Mouse (Mus musculus) left cerebral cortex, postnatal 25 days (tissue): ENCODE measurements around the gene Nfatc3. TPM values are rescaled to one million over a fixed set of nuclear protein-coding genes. Genes with fewer than 3 reads are reported as not detected.
A peak's percentile ranks its signal among the peaks of the same experiment; 100 is the strongest.

Experiments
- DNase-seq, 2 experiments: peaks; one replicate each; pipeline ENCODE4 v3.0.0; 2022; ENCODE audit warnings: low spot score in 2 of 2, mixed read lengths in 1 of 2
- intact Hi-C: fragments of 180-260 bp; cut with DNase I; formaldehyde crosslinking; loops from one replicate; pipeline ENCODE4 v1.15.1; 2025
- total RNA-seq, 2 experiments: library from RNA; stranded (reverse); gene quantifications; 2 replicates each; pipeline ENCODE4 v1.2.3; 2021

The Nfatc3 gene
- total RNA-seq, 2 experiments from 2014 or later, result 9.3 to 12.2 TPM

DNA sequence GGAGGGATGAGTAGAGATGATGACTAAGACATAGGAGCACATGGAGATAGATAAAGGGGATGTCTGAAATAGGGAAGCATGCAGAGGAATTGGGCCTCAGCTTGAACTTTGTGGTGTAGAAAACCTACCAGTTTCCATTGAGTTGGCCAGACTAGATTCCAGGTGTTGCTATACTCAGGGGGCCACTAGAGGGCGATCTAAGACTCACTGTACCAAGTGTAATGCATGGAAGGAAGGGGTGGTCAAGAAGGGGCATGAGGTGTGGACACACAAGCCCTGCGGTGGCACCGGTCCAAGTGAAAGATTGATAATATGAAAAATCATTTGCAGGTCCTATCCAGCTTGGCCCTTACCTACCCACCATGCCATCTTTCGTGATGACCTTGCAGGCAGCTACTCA is 106.8 kb downstream of the Nfatc3 start:
- DNase-seq, result peak; percentile 73 to 82
- intact Hi-C loops, result loop anchor here (5.0 kb wide), 1 partner anchor 47 kb away; the partner anchor contains the start of genes Prmt7 and Slc7a6os

DNA sequence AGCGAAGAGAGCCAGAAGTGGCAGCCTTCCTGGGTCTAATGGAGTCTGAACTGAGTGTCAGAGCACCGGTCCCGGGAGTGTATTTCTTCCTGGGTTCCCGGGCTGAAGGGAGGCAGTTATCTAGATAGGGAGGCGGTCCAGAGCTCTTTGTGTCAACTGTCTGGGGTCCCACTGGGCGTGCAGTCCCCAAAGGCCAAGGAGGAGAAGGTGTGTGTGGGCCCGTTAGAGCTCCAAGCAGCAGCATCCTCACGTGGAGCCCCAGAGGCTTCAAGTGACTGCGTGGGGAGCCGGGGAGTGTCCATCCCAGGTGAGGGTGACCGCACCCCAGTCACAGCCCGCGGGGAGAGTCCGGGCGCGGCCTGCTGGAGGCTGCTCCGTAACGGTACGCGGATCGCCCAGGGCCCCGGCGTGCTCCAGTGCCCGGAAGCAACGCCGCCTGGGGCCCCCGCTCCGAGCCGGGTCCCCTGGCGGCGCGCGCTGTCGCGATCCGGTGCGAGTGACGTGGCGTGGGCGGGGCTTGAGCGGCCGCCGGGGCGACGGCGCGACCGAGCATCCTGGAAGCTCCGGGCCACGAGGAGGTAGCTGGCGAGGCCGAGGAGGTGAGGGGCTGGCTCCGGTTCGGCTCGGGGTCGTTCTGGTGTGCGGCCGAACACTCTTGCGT is 109.8 kb downstream of the Nfatc3 start, which contains the start of gene Slc7a6:
Gene Slc7a6 (plus strand): TSS at position 502 of the 661 bp plus-strand sequence.
- DNase-seq, result peak; percentile 86 to 91
- intact Hi-C loops, result loop anchor here (2.0 to 5.0 kb wide), 2 partner anchors 30 to 44 kb away; partner anchors contain the start of genes Prmt7 and Slc7a6os

DNA sequence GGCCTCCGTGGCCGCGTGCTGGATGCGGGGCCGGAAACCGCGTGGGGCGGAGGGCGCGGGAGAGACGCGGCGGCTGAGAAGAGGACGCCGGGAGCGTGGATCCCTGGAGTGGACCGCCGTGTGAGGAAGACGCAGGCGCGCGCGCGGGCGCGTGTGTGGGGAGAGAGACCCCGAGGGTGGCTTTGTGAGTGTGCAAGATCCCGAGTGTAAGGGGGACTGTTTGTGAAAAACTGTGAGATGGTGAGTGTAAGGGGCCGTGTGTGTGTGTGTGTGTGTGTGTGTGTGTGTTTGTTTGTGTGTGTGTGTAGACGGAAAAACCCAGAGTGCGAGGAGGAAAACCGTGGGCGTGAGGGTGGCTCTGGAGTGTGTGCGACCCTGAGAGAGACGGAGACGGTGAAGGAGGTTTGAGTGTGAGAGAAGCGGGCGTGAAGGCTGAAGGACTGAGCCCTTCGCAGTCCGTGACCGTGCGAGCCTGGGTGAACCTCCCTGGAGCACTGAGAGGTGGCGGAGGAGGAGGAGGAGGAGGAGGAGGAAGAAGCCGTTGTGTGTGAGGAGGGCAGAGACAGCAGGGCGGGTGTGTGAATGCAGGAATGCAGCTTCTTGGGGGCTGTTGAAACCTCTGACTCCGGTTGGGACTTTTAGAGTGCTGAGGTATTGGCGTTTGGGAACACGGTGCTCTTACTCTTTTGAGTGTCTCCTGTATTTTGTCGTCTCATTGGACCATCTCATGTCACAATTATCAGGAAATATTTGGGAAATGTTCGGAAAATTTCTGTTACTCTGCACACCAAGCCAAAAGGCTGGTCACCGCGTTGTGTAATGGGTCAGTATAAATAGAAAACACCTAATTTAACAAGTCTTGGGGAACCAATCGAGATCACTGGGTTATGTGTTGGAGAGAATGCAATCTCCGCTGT is 110.6 kb downstream of the Nfatc3 start:
- peak; percentile 76 to 81 for DNase-seq
- intact Hi-C loops, result loop anchor here (2.0 to 5.0 kb wide), 2 partner anchors 30 to 43 kb away; partner anchors contain the start of genes Prmt7 and Slc7a6os

DNA sequence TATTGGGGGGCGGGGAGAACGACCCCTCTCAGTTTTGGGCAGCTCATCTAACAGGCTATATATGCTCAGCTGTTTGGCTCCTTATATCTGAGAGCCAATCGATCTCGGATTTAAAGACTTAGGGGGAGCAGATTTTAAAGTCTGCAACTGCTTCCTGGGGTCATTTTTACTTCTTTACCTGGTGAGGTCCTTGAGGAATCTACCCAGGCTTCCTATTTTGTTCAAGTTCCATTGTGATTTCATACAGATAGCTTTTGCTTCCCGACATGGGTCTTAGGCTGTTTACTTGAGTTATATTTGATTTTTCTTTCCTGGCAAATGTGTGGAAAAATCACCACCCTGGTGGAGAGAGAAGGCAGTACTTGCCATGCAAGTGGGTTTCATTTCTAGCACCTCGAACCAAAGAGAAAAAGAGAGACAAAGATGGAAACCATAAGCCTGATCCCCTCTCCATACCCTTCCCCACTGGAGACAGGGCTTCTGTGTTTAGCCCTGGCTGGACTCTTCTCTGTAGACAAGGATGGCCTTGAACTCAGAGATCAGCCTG is 111.4 kb downstream of the Nfatc3 start:
- DNase-seq, result no peak
- intact Hi-C loops, result loop anchor here (2.0 to 5.0 kb wide), 2 partner anchors 29 to 42 kb away; partner anchors contain the start of genes Prmt7 and Slc7a6os

DNA sequence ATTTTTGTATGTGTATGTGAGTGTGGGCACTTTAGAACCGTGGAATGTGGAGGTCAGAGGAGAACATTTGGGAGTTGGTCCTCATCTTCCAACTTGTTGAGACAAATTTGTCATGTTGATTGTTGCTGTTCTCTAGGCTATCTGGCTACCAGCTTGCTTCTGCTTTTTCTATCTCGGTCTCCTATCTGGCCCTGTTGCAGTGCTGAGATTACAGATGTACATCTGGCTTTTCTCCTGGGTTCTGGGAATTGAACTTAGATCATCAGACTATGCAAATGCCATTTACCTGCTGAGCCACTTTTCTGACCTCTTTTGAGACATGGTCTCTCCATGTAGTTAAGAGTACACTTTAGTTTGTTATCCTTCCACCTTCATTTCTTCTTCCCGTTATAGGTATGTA is 114.9 kb downstream of the Nfatc3 start:
- intact Hi-C loops, result no loop called here
- no peak for DNase-seq

DNA sequence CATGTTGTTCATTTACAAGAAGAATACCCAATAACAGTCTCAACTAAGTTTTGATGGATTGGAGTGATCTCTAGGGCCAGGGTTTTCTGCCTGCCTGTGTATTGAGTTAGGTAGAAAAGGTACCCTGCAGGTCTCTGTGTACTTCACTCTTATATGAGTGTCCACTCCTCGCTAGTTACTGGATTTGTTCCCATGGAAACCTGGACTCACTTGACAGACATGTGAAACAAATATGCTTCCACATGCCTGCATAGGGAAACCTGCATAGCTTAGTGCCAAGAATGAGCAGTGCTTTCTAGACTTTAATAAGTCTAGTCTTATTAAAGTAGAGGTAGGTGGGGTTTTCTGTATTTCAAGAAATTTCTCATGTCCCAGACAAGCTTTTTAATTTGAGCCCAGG is 118.3 kb downstream of the Nfatc3 start:
- DNase-seq, result no peak
- intact Hi-C loops, result no loop called here

DNA sequence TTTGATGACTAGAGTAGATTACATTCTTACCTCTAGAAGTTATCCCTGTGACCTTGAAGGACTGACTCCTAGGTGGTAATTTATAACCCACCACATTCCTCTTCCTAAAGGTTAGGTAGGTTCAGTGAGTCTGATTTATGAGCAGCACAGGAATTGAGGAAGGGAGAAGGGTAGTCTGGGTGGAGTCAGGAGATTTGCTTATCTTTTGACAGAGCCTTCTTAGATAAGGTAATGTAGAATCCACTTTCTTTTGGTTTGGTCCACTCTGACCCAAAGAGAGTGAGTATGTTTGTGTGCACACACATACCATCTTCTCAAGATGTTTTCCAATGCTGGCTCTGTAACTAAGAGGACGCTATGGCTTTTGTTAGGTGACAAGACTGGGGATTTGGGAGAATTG is 119.0 kb downstream of the Nfatc3 start:
- no peak for DNase-seq
- intact Hi-C loops, result no loop called here

DNA sequence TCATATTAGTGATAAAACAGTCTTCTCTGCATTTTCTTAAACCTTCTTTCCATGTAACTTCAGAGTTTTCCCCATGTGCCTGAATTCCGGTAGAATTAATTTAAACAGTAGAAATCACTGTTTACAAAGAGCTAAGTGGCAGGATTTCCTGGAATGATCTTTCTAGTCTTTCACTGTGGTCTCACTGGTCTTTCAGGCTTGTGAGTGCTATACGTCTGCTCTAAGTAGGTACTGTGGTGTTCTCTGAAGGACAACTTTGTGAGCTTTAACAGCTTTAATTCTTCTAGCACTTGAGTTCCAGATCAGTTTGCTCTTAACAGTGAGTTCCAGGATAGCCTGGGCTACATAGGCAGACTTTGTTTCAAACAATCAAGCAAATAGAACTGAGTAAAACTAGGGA is 119.8 kb downstream of the Nfatc3 start:
- no peak for DNase-seq
- intact Hi-C loops, result no loop called here

Other genes starting within 250 kb of the Nfatc3 start
- 10 to 100 TPM; 24.4 to 25.8 TPM for gene Ranbp10, start 231.5 kb upstream of the Nfatc3 start, total RNA-seq
- gene Tsnaxip1, start 231.1 kb upstream of the Nfatc3 start, total RNA-seq, result not detected
- gene Cenpt, start 205.6 kb upstream of the Nfatc3 start, total RNA-seq, result 10 to 100 TPM; 14.0 to 16.6 TPM
- gene Thap11, start 203.7 kb upstream of the Nfatc3 start, total RNA-seq, result 10 to 100 TPM; 40.0 to 40.4 TPM
- gene Nutf2, start 198.3 kb upstream of the Nfatc3 start, total RNA-seq, result 10 to 100 TPM; 21.8 to 32.1 TPM
- gene Edc4, start 178.0 kb upstream of the Nfatc3 start, total RNA-seq, result 10 to 100 TPM; 58.1 to 62.9 TPM
- gene Nrn1l, start 165.3 kb upstream of the Nfatc3 start, total RNA-seq, result 1 to 10 TPM; 3.1 to 3.2 TPM
- gene Pskh1, start 158.4 kb upstream of the Nfatc3 start, total RNA-seq, result 1 to 10 TPM; 8.1 to 8.5 TPM
- under 1 TPM; 0.85 to 0.96 TPM for gene Ctrl, start 125.0 kb upstream of the Nfatc3 start, total RNA-seq
- 10 to 100 TPM; 84.9 to 92.0 TPM for gene Psmb10, start 120.4 kb upstream of the Nfatc3 start, total RNA-seq
- 10 to 100 TPM; 28.0 to 32.5 TPM for gene Lcat, start 115.5 kb upstream of the Nfatc3 start, total RNA-seq
- 10 to 100 TPM; 20.0 to 23.3 TPM for gene Slc12a4, start 92.7 kb upstream of the Nfatc3 start, total RNA-seq
- not detected for gene Dpep3, start 79.4 kb upstream of the Nfatc3 start, total RNA-seq
- gene Dus2, start 67.5 kb upstream of the Nfatc3 start, total RNA-seq, result 10 to 100 TPM; 16.7 to 18.9 TPM
- gene Dpep2nb, start 52.9 kb upstream of the Nfatc3 start, total RNA-seq, result not detected
- 10 to 100 TPM; 12.8 to 13.8 TPM for gene Ddx28, start 47.0 kb upstream of the Nfatc3 start, total RNA-seq
- not detected for gene Esrp2, start 78.1 kb downstream of the Nfatc3 start, total RNA-seq
- gene Pla2g15, start 91.6 kb downstream of the Nfatc3 start, total RNA-seq, result 10 to 100 TPM; 25.4 to 27.5 TPM
- 10 to 100 TPM; 27.6 to 32.4 TPM for gene Slc7a6, start 110.0 kb downstream of the Nfatc3 start, total RNA-seq
- gene Slc7a6os, start 152.1 kb downstream of the Nfatc3 start, total RNA-seq, result 10 to 100 TPM; 24.2 to 29.5 TPM
- gene Prmt7, start 152.1 kb downstream of the Nfatc3 start, total RNA-seq, result 10 to 100 TPM; 34.4 to 37.6 TPM